Mouse (Mus musculus): ENCODE measurements at regions not wholly inside any gene's neighbourhood (a gene's known extent, or its start where the extent isn't known, plus 50 kb on each side); places are given as distances from the start of the nearest gene placed in this dataset.

- TF ChIP-seq CTCF (IDR thresholded peaks at IDR 0.05; ENCODE audit: insufficient read depth, low read length) = no peak
- no peak for TF ChIP-seq POLR2A (IDR thresholded peaks at IDR 0.05; ENCODE audit: borderline replicate concordance, extremely low read depth, low read depth, low read length)
These were observed 107.5 kb downstream of the 4930444P10Rik start for GRCm38 (mm10) chr1:15985579-15985978.
